Mouse (Mus musculus) adrenal gland, adult 2 months (tissue): ENCODE measurements around the gene Npy5r. TPM values are rescaled to one million over a fixed set of nuclear protein-coding genes. Genes with fewer than 3 reads are reported as not detected.
A peak's percentile ranks its signal among the peaks of the same experiment; 100 is the strongest.

Experiments used
- DNase-seq: peaks from one replicate; pipeline ENCODE4 v3.0.0; 2021
- long read RNA-seq: library from polyadenylated mRNA; stranded (forward); transcript quantifications from one replicate; pipeline ENCODE4 v2.0.0, GENCODE M21; 2021
- polyA plus RNA-seq: library from polyadenylated mRNA; depleted of rRNA; stranded (reverse); fragments of >200 nt; gene quantifications from 2 replicates; pipeline ENCODE4 v1.2.3, GENCODE M21; 2012; rRNA removed
- total RNA-seq, 2 experiments: library from RNA; stranded (reverse); gene quantifications; 2 replicates each; pipeline ENCODE4 v1.2.3; 2021

The Npy5r gene
- total RNA-seq (under 1 TPM; 0.23 to 0.35 TPM), polyA plus RNA-seq (0.03 TPM in 1 of 2 replicates, not detected in the other)
- long read RNA-seq: 0 reads

DNA sequence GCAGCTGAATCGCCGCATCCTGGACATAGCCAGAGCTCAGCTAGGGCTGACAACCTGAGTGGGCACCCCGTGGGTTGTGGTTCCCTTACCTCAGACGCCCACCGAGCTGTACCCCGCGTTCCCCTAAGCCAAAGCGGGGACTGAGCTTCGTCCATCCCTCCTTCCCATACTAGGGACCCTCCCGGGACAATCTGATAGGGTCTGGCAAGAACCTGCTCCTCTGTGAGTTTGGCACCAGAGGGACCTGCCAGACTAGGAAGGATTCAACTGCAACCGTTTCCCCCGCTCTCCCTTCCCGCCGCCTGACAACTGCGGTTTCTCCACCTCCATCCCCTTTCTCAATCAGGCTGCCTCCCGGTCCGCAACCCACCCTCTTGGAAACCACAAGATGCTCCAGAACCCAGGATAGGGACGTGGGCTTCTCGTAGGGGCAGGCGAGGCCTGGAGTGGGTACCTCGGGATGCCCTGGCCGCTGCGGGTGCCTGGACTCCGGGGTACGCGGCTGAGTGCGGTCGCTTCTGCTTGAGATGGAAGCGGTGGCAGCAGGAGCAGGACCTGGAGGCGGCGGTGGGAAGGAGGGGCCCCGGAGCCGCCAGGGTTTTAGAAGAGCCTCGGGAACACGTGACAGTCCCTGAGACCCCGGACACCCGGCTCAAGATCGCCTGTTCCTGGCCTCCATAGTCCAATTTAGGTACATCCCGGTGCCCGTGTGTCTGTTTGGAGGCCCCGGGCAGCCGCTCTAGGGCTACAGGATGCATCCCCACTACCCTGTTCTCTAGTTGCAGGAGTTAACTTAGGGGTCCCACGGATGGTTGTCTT lies at the start of gene Npy5r:
Gene Npy5r, minus strand, starts transcription at position 618 of the 819 bp plus-strand sequence.
- no peak for DNase-seq

DNA sequence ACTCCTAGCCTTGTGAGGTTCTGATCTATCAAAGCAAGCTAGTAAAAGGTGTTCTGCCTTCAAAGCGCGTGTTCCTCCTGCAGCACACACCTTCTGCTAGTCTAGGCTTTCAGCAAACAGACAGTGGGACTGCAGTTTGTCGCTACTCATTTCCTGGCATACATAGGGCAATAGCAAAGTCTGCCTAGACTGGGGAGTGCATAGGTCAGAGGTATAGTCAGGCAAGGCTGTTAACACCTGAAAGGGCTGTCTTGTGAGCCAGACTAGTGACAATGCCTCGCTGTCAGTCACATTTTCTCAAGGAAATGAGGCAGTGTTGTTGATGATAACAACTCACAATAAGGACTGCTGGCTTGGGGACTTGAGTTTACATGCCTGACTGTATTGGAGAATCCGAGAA lies 44.0 kb upstream of the Npy5r start:
- DNase-seq: no peak

GRCm38 (mm10) chr8:66729446-66729845 lies 41.5 kb upstream of the Npy5r start:
- no peak for DNase-seq

DNA sequence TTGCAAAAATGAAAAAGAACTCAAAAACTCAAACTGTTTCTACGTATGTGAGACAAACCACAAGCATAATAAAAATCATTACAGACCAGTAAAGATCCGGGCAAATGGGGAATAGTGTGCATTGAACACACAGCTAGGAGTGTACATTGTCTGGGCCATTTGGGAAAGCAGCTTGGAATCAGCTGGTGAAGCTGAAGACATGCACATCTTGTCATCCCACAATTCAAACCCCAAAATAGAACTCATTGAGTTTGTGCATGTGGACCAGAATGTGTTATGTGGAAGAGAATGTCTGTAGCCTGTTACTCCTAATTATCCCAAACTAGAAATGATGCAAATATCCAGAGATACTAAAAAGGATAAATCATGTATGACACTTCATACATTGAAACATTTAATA lies 34.9 kb upstream of the Npy5r start:
- no peak for DNase-seq

- DNase-seq: no peak
These were observed 26.5 kb upstream of the Npy5r start for GRCm38 (mm10) chr8:66714324-66714975.

DNA sequence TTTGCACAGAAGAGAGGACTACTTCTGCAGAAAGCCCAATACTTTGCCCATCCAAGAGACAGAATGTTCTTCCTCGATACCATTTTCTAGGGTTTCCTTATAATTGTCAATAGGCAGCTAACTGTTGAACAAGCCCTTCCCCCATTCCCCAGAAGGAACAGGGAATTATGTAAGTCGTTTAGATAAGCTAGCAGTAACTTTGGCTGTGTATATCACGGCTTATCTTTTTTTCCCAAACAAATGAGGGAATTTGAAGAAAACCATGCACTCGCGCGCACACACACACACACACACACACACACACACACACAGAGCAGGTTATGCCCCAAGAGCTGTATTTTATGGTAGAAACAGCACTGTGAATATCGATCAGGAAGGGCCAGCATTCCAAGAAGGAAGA lies 10.9 kb upstream of the Npy5r start:
- no peak for DNase-seq

- DNase-seq: no peak
These were observed 10.1 kb upstream of the Npy5r start for GRCm38 (mm10) chr8:66698011-66698410.

DNA sequence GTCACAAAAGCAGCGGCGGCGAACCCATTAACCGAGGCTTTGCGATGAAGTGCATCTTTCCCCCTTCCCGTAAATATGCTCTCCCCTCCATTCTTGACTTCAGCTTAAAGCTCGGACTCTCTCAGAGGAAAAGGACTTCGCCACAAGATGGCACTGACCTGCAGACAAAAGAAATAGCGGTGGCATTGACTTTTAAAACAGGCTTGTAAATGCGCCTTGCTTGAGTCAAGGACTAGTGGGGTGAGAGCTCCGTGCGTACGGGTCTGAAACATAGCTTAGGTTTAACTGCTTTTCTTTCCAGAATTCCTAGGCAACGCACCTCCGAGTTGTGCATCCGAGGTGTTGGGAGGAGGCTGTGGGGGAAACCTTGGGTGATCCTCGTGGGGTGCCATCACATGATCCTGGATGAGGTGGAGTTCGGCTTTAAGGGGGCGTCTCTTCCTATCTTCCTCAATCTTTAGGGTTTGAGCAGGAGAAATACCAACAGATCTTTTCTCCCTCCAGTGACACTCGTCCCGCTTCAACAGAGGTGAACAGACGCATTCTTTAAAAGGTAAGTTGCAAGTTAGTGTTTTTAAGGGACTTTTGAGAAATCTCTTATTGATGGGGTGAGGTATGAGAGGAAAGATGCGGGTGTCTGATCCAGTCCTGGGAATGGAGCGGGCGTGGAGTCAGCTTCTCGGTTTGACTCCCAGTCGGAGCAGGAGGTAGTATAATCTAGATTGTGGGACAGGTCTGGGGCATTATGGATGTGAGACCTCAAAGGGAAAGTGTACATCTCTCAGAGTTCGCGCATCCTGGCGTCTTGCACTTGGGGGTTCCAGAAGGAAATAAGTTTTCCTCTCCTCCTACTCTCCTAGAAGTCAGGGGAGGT lies 9.3 kb upstream of the Npy5r start, which contains the start of gene Npy1r:
Gene Npy1r, plus strand, starts transcription at position 223 of the 874 bp plus-strand sequence.
- peak; percentile 71 for DNase-seq

DNA sequence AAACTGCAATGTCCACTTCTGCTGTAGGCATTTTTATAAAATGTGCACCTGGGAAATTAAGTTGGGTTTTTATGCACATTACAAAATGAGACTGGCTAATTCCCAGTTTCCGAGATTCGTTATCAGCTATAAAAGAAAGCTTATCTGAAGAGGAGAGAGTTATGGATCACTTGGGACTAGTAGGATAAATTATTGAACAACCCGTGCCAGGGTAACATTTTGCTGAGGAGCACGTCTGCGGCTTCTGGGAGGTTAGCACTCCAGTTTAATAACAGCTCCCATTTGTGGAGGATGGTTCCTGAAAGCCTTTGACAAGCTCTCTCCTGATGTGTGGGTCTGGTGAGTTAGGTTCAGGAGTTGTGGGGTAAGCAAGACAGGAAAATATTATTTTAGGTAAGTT lies 2.5 kb upstream of the Npy5r start:
- no peak for DNase-seq

GRCm38 (mm10) chr8:66688799-66689198 lies 871 bp upstream of the Npy5r start:
- no peak for DNase-seq

- DNase-seq: no peak
These were observed 467 bp upstream of the Npy5r start for GRCm38 (mm10) chr8:66688395-66688794.

GRCm38 (mm10) chr8:66681261-66681660 lies 6.7 kb downstream of the Npy5r start:
- peak; percentile 11 for DNase-seq

DNA sequence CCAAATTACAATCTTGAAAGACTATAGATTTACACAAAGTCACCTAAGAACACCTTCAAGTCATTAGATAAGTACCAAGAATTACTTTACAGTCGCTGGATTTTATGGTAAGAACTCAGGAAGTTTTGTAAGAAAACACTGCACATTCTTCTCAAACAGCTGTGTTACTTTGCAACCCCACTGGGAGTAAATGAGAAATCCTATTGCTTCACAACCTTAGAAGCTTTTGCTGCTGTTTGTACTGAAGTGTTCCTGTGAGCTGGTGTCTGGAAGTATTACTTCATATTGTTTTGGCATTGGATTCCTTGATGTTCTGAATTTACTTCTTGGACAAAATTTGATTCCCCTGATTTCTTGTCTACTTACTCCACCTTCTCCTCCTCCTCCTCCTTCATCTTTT lies 57.2 kb downstream of the Npy5r start:
- DNase-seq: no peak

Other genes with a start within 250 kb of the Npy5r start
- 1 to 10 TPM; 6.0 to 6.7 TPM for gene Tma16, start 201.6 kb downstream of the Npy5r start, total RNA-seq
- gene Tma16, start 201.6 kb downstream of the Npy5r start, polyA plus RNA-seq: 0.77 and 0.94 TPM in 2 replicates
- not detected for gene Tktl2, start 176.4 kb downstream of the Npy5r start, total RNA-seq
- not detected in 2 replicates for gene Tktl2, start 176.4 kb downstream of the Npy5r start, polyA plus RNA-seq
- gene Npy1r, start 9.1 kb upstream of the Npy5r start, total RNA-seq: 1 to 10 TPM; 5.0 to 6.0 TPM
- gene Npy1r, start 9.1 kb upstream of the Npy5r start, polyA plus RNA-seq: 0.77 and 1.2 TPM in 2 replicates
- 10 to 100 TPM; 14.4 to 15.3 TPM for gene Naf1, start 172.1 kb upstream of the Npy5r start, total RNA-seq
- gene Naf1, start 172.1 kb upstream of the Npy5r start, polyA plus RNA-seq: 14.9 and 15.8 TPM in 2 replicates